Mouse (Mus musculus) thymus, adult 2 months (tissue): Measurements from ENCODE around the gene Tgfb1i1. TPM values are rescaled to one million over a fixed set of nuclear protein-coding genes. Genes with fewer than 3 reads are reported as not detected.

Experiments
- DNase-seq: peaks from one replicate; pipeline ENCODE4 v3.0.0; 2021
- H3K27ac ChIP-seq: fragments of 200-500 bp; 2 replicates; pipeline ENCODE4 v1.5.1; 2012; ENCODE audit warnings: low read length, control low read depth; ENCODE audit not compliant: control insufficient read depth, insufficient read depth
- H3K27me3 ChIP-seq: fragments of 200-500 bp; 2 replicates; pipeline ENCODE4 v1.6.1; 2012; ENCODE audit warnings: mild to moderate bottlenecking, low read length, moderate library complexity, mixed read lengths; ENCODE audit not compliant: control insufficient read depth, insufficient read depth
- H3K36me3 ChIP-seq: fragments of 200-500 bp; 2 replicates; pipeline ENCODE4 v1.6.1; 2012; ENCODE audit warnings: mild to moderate bottlenecking, low read length, moderate library complexity; ENCODE audit not compliant: control insufficient read depth, insufficient read depth
- H3K4me1 ChIP-seq: fragments of 200-500 bp; replicated peaks from 2 replicates; pipeline ENCODE4 v1.6.1; 2012; ENCODE audit warnings: low read length; ENCODE audit not compliant: control insufficient read depth, insufficient read depth
- H3K4me3 ChIP-seq: fragments of 200-500 bp; 2 replicates; pipeline ENCODE4 v1.5.1; 2012; ENCODE audit warnings: mild to moderate bottlenecking, low read length, control low read depth, moderate library complexity; ENCODE audit not compliant: control insufficient read depth, insufficient read depth
- CTCF ChIP-seq: fragments of 200-500 bp; IDR thresholded peaks from 2 replicates; pipeline ENCODE4 v1.5.1; 2012; ENCODE audit warnings: mild to moderate bottlenecking, control low read depth, low read length, moderate library complexity, borderline replicate concordance; ENCODE audit not compliant: control insufficient read depth, poor library complexity, insufficient read depth; ENCODE audit errors: extremely low read depth
- POLR2A ChIP-seq: fragments of 200-500 bp; IDR thresholded peaks from 2 replicates; pipeline ENCODE4 v1.6.1; 2012; ENCODE audit warnings: mild to moderate bottlenecking, low read length, control low read depth, moderate library complexity; ENCODE audit not compliant: control insufficient read depth, poor library complexity, insufficient read depth; ENCODE audit errors: extremely low read depth
- WGBS: fragments of 180-500 bp; shearing (Covaris S2); methylation state at CpG from one replicate; pipeline ENCODE4 v1.1.7; 2018; 5-methylcytosine and 5-hydroxymethylcytosine counted together
- polyA plus RNA-seq: library from polyadenylated mRNA; depleted of rRNA; stranded (reverse); fragments of >200 nt; gene quantifications from 2 replicates; pipeline ENCODE4 v1.2.3, GENCODE M21; 2012

The Tgfb1i1 gene
- polyA plus RNA-seq, 1 experiment, result 25.4 TPM

DNA sequence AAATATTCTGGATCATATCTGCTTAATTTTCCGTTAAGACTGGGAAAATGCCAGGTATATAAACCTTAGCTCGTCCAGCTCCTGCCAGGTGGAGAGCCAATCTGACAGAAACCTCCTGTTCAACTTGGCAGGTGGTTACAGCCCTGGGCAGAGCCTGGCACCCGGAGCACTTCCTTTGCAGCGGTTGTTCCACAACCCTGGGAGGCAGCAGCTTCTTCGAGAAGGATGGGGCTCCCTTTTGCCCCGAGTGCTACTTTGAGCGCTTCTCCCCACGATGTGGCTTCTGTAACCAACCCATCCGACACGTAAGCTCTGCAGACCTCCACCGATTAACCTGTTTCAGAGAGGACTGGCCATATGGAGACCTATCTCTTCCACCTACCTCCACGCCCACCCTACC lies 5.3 kb downstream of the Tgfb1i1 start:
- peaks cover 12% of the 10 kb centered on the region for H3K4me1 ChIP-seq
- 14% methylated on average over 12 of the region's 12 CpGs for WGBS
- peak overlapping the region; percentile 4; the same call in 1 of the 2 replicates for H3K4me3 ChIP-seq
- TF ChIP-seq CTCF, result no peak
- peak; percentile 31 for DNase-seq
- no peaks in the 10 kb centered on the region for H3K36me3 ChIP-seq
- H3K27me3 ChIP-seq, result no peaks in the 10 kb centered on the region
- H3K27ac ChIP-seq, result no peak overlapping the region

DNA sequence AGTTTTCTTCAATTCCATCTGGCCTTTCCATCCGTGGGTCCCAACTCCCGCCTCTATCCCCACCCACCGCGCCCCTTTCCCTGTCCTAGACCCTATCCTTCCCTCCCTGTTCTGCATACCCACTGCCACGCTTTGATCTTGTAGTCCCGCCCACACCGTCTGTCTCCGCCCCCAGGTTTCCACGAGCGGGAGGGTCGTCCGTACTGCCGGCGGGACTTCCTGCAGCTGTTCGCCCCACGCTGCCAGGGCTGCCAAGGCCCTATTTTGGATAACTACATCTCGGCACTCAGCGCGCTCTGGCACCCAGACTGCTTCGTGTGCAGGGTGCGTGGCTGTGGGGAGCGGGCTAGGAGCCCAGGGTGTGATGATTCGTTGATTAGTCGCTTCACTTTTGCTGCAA lies 6.0 kb downstream of the Tgfb1i1 start:
- Histone ChIP-seq H3K27ac (no peak overlapping the region), H3K36me3 (no peaks in the 10 kb centered on the region), H3K4me1 (peaks cover 12% of the 10 kb centered on the region), H3K4me3 (peak overlapping the region; percentile 4; the same call in 1 of the 2 replicates), H3K27me3 (no peaks in the 10 kb centered on the region)
- 8% methylated on average over 24 of the region's 24 CpGs for WGBS
- DNase-seq, result peak; percentile 93
- TF ChIP-seq POLR2A, result 0 out of 2 replicates have a peak, but pooled peaks have one; percentile 42
- TF ChIP-seq CTCF, result no peak

DNA sequence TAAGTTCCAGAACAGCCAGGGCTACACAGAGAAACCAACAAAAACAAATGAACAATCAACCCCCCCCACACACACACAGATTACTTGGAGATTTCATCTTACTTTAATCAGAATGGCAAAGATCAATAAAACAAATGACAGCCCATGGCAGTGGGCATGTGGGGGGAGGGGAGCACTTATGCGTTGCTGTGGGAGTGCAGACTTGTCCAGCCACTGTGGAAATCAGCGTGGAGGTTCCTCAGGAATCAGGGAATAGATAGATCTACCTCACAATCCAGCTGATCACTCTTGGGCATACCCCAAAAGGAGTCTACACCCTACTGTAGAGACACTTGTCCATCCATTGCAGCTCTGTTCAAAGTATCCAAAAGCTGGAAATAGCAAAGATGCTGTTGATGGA lies 8.4 kb downstream of the Tgfb1i1 start:
- 62% methylated on average over 2 of the region's 2 CpGs for WGBS
- no peaks in the 10 kb centered on the region for H3K27me3 ChIP-seq

DNA sequence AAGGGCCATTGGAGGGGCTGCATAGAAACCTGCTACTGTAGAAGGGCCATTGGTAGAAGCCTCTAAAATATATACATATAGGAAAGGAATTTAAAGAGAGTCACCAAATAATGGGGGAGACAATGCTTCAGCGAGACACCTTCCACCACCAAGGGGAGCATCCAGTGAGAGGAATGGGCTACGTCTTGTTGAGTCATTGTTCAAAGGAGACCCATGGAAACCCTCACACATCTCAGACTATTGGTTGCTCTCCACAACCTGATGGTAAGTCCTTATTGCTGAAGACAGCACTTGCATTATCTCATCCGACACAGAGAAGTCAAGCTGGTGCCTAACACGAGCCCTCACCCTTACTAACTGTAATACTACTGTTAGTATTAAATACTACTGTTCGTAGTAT lies 9.1 kb downstream of the Tgfb1i1 start:
- Histone ChIP-seq H3K4me3 (no peak overlapping the region), H3K4me1 (peaks cover 12% of the 10 kb centered on the region), H3K27me3 (no peaks in the 10 kb centered on the region), H3K36me3 (no peaks in the 10 kb centered on the region), H3K27ac (no peak overlapping the region)
- 97% methylated on average over 5 of the region's 5 CpGs for WGBS
- TF ChIP-seq POLR2A (no peak), CTCF (no peak)
- no peak for DNase-seq

More for the DNA sequence above, 8.4 kb downstream of the Tgfb1i1 start:
- Histone ChIP-seq H3K4me1 (peaks cover 12% of the 10 kb centered on the region), H3K4me3 (no peak overlapping the region), H3K36me3 (no peaks in the 10 kb centered on the region), H3K27ac (no peak overlapping the region)
- DNase-seq, result no peak
- TF ChIP-seq CTCF (no peak), POLR2A (no peak)

DNA sequence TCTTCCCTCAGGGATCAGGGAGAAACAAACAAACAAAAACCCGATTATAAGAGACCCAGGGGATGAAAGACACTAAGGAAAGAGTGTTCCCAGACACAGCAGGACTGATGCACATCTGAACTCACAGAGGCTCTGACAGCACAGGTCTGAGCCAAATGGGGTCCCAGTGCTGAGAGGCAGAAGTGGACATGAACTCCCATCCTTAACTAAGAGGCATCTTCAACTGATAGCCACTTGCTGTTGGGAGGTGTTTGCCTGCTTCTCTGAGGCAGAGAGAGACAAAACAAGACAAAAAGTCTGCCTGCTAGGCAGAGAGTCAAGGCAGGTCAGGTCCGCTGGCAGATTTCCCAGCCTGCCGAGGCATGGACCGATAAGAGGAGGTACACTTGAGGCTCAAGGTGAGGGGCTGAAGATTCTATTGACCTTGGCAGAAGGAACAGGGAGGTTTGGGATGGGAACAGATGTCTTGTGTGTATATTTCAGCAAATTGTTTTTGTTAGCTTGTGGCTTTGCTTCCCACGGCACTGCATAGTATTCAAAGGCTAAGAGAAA lies 10.2 kb downstream of the Tgfb1i1 start:
- Histone ChIP-seq H3K4me1 (peaks cover 11% of the 10 kb centered on the region), H3K27ac (no peak overlapping the region), H3K36me3 (no peaks in the 10 kb centered on the region), H3K27me3 (no peaks in the 10 kb centered on the region), H3K4me3 (no peak overlapping the region)
- no peak for TF ChIP-seq POLR2A
- TF ChIP-seq CTCF, result no peak
- 68% methylated on average over 5 of the region's 5 CpGs for WGBS
- DNase-seq, result no peak

DNA sequence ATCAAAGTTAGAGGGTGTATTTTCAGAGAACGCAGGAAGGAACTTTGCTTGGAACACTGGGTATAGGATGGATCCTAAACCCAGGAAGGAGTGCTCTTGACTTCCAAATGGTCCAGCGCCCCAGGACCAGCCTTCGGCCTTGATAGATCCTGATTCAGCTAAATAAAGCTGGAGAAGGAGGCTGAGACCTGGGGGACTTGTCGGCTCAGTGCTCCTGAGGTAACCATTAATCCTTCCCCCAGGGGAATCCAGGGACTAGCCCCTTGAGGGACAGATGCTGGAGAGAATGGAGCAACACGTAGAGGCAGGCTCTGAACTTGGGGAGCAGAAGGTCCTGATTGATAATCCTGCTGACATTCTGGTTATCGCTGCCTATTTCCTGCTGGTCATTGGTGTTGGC lies 18.8 kb downstream of the Tgfb1i1 start, which contains the start of gene Slc5a2:
Gene Slc5a2 (plus strand): TSS at position 247 of the 400 bp plus-strand sequence.
- Histone ChIP-seq H3K36me3 (no peaks in the 10 kb centered on the region), H3K27me3 (no peaks in the 10 kb centered on the region), H3K27ac (no peak within 1 kb of the TSS), H3K4me3 (no peak within 1 kb of the TSS), H3K4me1 (no peaks in the 10 kb centered on the region)
- no peak for TF ChIP-seq CTCF
- no peak for TF ChIP-seq POLR2A
- WGBS, result 92% methylated on average over 6 of the region's 6 CpGs
- DNase-seq, result no peak

DNA sequence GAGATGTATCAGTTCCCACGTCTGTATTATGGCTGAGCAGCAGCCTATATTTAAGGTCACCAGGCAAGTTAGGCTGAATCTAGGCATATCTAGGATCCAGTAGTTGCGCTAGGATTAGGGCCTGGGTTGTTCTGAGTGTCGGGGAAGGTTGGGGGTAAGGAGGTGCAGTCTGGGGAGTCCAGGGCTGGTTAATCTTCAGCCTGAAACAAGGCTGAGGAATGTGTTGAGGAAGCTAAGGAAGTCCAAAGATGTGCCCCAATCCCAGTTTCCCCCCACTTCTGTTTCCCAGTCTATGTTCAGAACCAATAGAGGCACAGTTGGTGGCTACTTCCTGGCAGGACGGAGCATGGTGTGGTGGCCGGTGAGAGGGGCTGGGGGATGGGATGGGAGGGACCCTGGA lies 19.4 kb downstream of the Tgfb1i1 start:
- no peak overlapping the region for H3K4me3 ChIP-seq
- H3K27ac ChIP-seq, result no peak overlapping the region
- H3K36me3 ChIP-seq, result no peaks in the 10 kb centered on the region
- no peak for DNase-seq
- H3K4me1 ChIP-seq, result no peaks in the 10 kb centered on the region
- WGBS, result 84% methylated on average over 5 of the region's 5 CpGs
- H3K27me3 ChIP-seq, result no peaks in the 10 kb centered on the region
- no peak for TF ChIP-seq CTCF
- TF ChIP-seq POLR2A, result no peak
